9 mouse cellular contexts compared by ENCODE assay signal in genomic region chr1:182115197-182115596, GRCm38 (mm10). TPM values are rescaled to one million over a fixed set of nuclear protein-coding genes. Genes with fewer than 3 reads are reported as not detected.
A peak's percentile ranks its signal among the peaks of the same experiment; 100 is the strongest.
DNase-seq lines count a peak whose midpoint lies in the region; ATAC-seq and TF ChIP-seq lines count a peak whose summit lies in the region.
"Had no signal": no experiment of that assay in that cellular context is flagged by ENCODE, and none has a peak within 500 bp of the region (broad histone marks: within the 10 kb centered on the region; RNA-seq: fewer than 3 reads in every experiment).

No protein-coding gene starts in this region.

- no peaks in the 10 kb centered on the region for H3K9me3 ChIP-seq in forebrain, embryonic 10.5 days
- no peaks in the 10 kb centered on the region for H3K9me3 ChIP-seq in forebrain, embryonic 11.5 days (ENCODE audit: control insufficient read depth, low read length)
- no peaks in the 10 kb centered on the region for H3K9me3 ChIP-seq in kidney, postnatal 0 days (replicated peaks; ENCODE audit: low read length)

- no peaks in the 10 kb centered on the region for H3K36me3 ChIP-seq in forebrain, embryonic 10.5 days (replicated peaks)
- no peaks in the 10 kb centered on the region for H3K36me3 ChIP-seq in forebrain, embryonic 11.5 days (ENCODE audit: control insufficient read depth, insufficient read depth, low read length)
- H3K36me3 ChIP-seq in spleen, adult 2 months (ENCODE audit: control insufficient read depth, insufficient read depth, low read length) = no peaks in the 10 kb centered on the region
- H3K36me3 ChIP-seq in kidney, postnatal 0 days (ENCODE audit: insufficient read depth, low read length) = no peaks in the 10 kb centered on the region

- TF ChIP-seq CTCF in spleen, adult 2 months (IDR thresholded peaks at IDR 0.05; ENCODE audit: extremely low read depth, insufficient read depth, insufficient read length, insufficient replicate concordance) = peak; percentile 81; the same call in 1 of the 2 replicates
- peak; percentile 94 for TF ChIP-seq CTCF in kidney, postnatal 0 days (IDR thresholded peaks at IDR 0.05; ENCODE audit: low read depth)

- no peak for TF ChIP-seq POLR2A in spleen, adult 2 months (IDR thresholded peaks at IDR 0.05; ENCODE audit: low read depth, low read length)

- no peak overlapping the region for H3K9ac ChIP-seq in forebrain, embryonic 11.5 days (ENCODE audit: low read length)
- no peak overlapping the region for H3K9ac ChIP-seq in kidney, postnatal 0 days (ENCODE audit: low read depth, low read length)

- peaks cover 54% of the 10 kb centered on the region for H3K4me1 ChIP-seq in forebrain, embryonic 10.5 days
- peaks cover 9% of the 10 kb centered on the region; the same call in 1 of the 2 replicates for H3K4me1 ChIP-seq in forebrain, embryonic 11.5 days (replicated peaks; ENCODE audit: control insufficient read depth, insufficient read depth, low read length)
- H3K4me1 ChIP-seq in spleen, adult 2 months (ENCODE audit: control insufficient read depth, insufficient read depth, insufficient read length) = no peaks in the 10 kb centered on the region
- H3K4me1 ChIP-seq in kidney, postnatal 0 days (replicated peaks; ENCODE audit: insufficient read depth, low read length) = peaks cover 9% of the 10 kb centered on the region; the same call in 1 of the 2 replicates

- H3K27me3 ChIP-seq in forebrain, embryonic 10.5 days (ENCODE audit: poor library complexity, severe bottlenecking) = peaks cover 6% of the 10 kb centered on the region; the same call in 1 of the 2 replicates
- H3K27me3 ChIP-seq in forebrain, embryonic 11.5 days (ENCODE audit: control insufficient read depth, insufficient read depth, low read length) = no peaks in the 10 kb centered on the region
- no peaks in the 10 kb centered on the region for H3K27me3 ChIP-seq in spleen, adult 2 months (ENCODE audit: control insufficient read depth, insufficient read depth, low read length)
- no peaks in the 10 kb centered on the region for H3K27me3 ChIP-seq in kidney, postnatal 0 days (ENCODE audit: insufficient read depth, low read length)

- peak; percentile 33 for DNase-seq in forebrain, embryonic 10.5 days (ENCODE audit: extremely low spot score, low spot score)
- DNase-seq in forebrain, embryonic 11.5 days (ENCODE audit: low spot score) = no peak
- peak; percentile 15 to 32 for DNase-seq in spleen, adult 2 months (ENCODE audit: low read depth in 1 of 2, low spot score in 2 of 2)
- DNase-seq in spleen, adult 12 weeks (ENCODE audit: low spot score) = no peak
- peak; percentile 65 for DNase-seq in kidney, postnatal 0 days (ENCODE audit: low spot score)
- DNase-seq in naive thymus-derived CD4-positive, alpha-beta T cell, adult 2 months (ENCODE audit: low read depth) = peak; percentile 69
- no peak for DNase-seq in layer of hippocampus, postnatal 14 days (ENCODE audit: low spot score in 2 of 2)

- ATAC-seq in forebrain, embryonic 11.5 days (replicated peaks; ENCODE audit: low FRiP score) = no peak
- 0 out of 2 replicates have a peak, but pooled peaks have one; percentile 62 for ATAC-seq in common myeloid progenitor, adult 5-6 weeks (replicated peaks; ENCODE audit: low read depth, poor library complexity, severe bottlenecking)
- no peak for ATAC-seq in kidney, postnatal 0 days (replicated peaks; ENCODE audit: low FRiP score, low read depth)

- no peak overlapping the region for H3K4me3 ChIP-seq in forebrain, embryonic 10.5 days
- H3K4me3 ChIP-seq in forebrain, embryonic 11.5 days (ENCODE audit: low read depth, low read length) = no peak overlapping the region
- H3K4me3 ChIP-seq in spleen, adult 2 months (ENCODE audit: extremely low read depth, insufficient read depth, insufficient read length) = no peak overlapping the region
- H3K4me3 ChIP-seq in kidney, postnatal 0 days (replicated peaks; ENCODE audit: low read depth, low read length) = no peak overlapping the region

- 29% methylated on average over 5 of the region's 5 CpGs for WGBS in forebrain, embryonic 10.5 days
- WGBS in forebrain, embryonic 11.5 days = 29% methylated on average over 5 of the region's 5 CpGs
- WGBS in spleen, adult 2 months = 19% methylated on average over 5 of the region's 5 CpGs
- WGBS in kidney, postnatal 0 days = 20% methylated on average over 5 of the region's 5 CpGs

- H3K27ac ChIP-seq in forebrain, embryonic 10.5 days = no peak overlapping the region
- H3K27ac ChIP-seq in forebrain, embryonic 11.5 days (ENCODE audit: low read depth, low read length) = no peak overlapping the region
- no peak overlapping the region for H3K27ac ChIP-seq in spleen, adult 2 months (ENCODE audit: insufficient read depth, low read length)
- no peak overlapping the region for H3K27ac ChIP-seq in kidney, postnatal 0 days

- H3K4me2 ChIP-seq in forebrain, embryonic 11.5 days (ENCODE audit: low read depth, low read length, severe bottlenecking) = no peak overlapping the region
- 0 out of 2 replicates have a peak overlapping the region, but pooled peaks have one; percentile 0 for H3K4me2 ChIP-seq in kidney, postnatal 0 days (ENCODE audit: low read length)

RNA-seq across cellular contexts. Expression of gene Srp9, which starts 9.3 kb away (rescaled TPM):
- 157 and 159 TPM in 2 replicates for polyA plus RNA-seq in forebrain, embryonic 10.5 days (2016; fragmentation: Nextera tagmentation; extraction: Ambion mirVana)
- 143 and 151 TPM in 2 replicates for polyA plus RNA-seq in forebrain, embryonic 11.5 days (2014; fragmentation: Nextera tagmentation; extraction: Ambion mirVana)
- 27.1 and 27.5 TPM in 2 replicates for polyA plus RNA-seq in spleen, adult 2 months (2012; rRNA removed)
- total RNA-seq in common myeloid progenitor, adult 5-6 weeks (2017) = 103 and 131 TPM in 2 replicates
- 206 and 225 TPM in 2 replicates for polyA plus RNA-seq in kidney, postnatal 0 days (2015; fragmentation: Nextera tagmentation; extraction: Ambion mirVana)
- total RNA-seq in layer of hippocampus, postnatal 14 days (2021) = 10 to 100 TPM; 58.8 to 61.2 TPM

RNA-seq across cellular contexts. Expression of gene Vmn1r1, which starts 49.1 kb away (rescaled TPM):
- polyA plus RNA-seq in forebrain, embryonic 10.5 days (2016; fragmentation: Nextera tagmentation; extraction: Ambion mirVana) = not detected in 2 replicates
- not detected in 2 replicates for polyA plus RNA-seq in forebrain, embryonic 11.5 days (2014; fragmentation: Nextera tagmentation; extraction: Ambion mirVana)
- not detected in 2 replicates for polyA plus RNA-seq in spleen, adult 2 months (2012; rRNA removed)
- not detected in 2 replicates for total RNA-seq in common myeloid progenitor, adult 5-6 weeks (2017)
- not detected in 2 replicates for polyA plus RNA-seq in kidney, postnatal 0 days (2015; fragmentation: Nextera tagmentation; extraction: Ambion mirVana)
- not detected for total RNA-seq in layer of hippocampus, postnatal 14 days (2021)
- total RNA-seq: left cerebral cortex, adult 8-10 months had no signal

Comparison
In these comparisons a context has a peak if more than half of its experiments do, and no peak if none do; other contexts are left out.
1. DNase-seq: peak in forebrain, embryonic 10.5 days (single experiment), spleen, adult 2 months (2 of 2), kidney, postnatal 0 days (single experiment) and naive thymus-derived CD4-positive, alpha-beta T cell, adult 2 months (single experiment); none in forebrain, embryonic 11.5 days (single experiment), spleen, adult 12 weeks (single experiment) and layer of hippocampus, postnatal 14 days (0 of 2).